Mouse (Mus musculus) E14TG2a.4 (cell line): ENCODE measurements around the gene Reps2.

Experiments used
- H3K27me3 ChIP-seq: 2 replicates; pipeline ENCODE4 v1.6.1; 2014; ENCODE audit warnings: low read length, control low read depth; ENCODE audit not compliant: insufficient read depth
- H3K36me3 ChIP-seq: 2 replicates; pipeline ENCODE4 v1.6.1; 2014; ENCODE audit warnings: low read length, control low read depth; ENCODE audit not compliant: insufficient read depth
- H3K4me1 ChIP-seq: replicated peaks from 2 replicates; pipeline ENCODE4 v1.6.1; 2014; ENCODE audit warnings: low read depth, low read length, control low read depth
- H3K4me3 ChIP-seq: replicated peaks from 2 replicates; pipeline ENCODE4 v1.5.1; 2014; ENCODE audit warnings: mild to moderate bottlenecking, low read length
- H3K9me3 ChIP-seq: 2 replicates; pipeline ENCODE4 v1.6.1; 2014; ENCODE audit warnings: low read length, control low read depth
- CTCF ChIP-seq: conservative IDR thresholded peaks from 2 replicates; pipeline ENCODE4 v1.5.1; 2014; ENCODE audit warnings: low read length
- NANOG ChIP-seq: IDR thresholded peaks from 2 replicates; pipeline ENCODE4 v1.6.1; 2014; ENCODE audit warnings: borderline replicate concordance, low read length, mixed read lengths
- POU5F1 ChIP-seq: IDR thresholded peaks from 2 replicates; pipeline ENCODE4 v1.6.1; 2014; ENCODE audit warnings: low read length, borderline replicate concordance

The Reps2 gene

GRCm38 (mm10) chrX:162407291-162407690, 236.2 kb downstream of the Reps2 start:
- no peaks in the 10 kb centered on the region for H3K36me3 ChIP-seq
- no peaks in the 10 kb centered on the region for H3K9me3 ChIP-seq
- no peak overlapping the region for H3K4me3 ChIP-seq
- no peaks in the 10 kb centered on the region for H3K27me3 ChIP-seq
- 0 out of 2 replicates have a peak, but pooled peaks cover 5% of the 10 kb centered on the region for H3K4me1 ChIP-seq
- TF ChIP-seq NANOG (no peak), CTCF (no peak), POU5F1 (no peak)

GRCm38 (mm10) chrX:162402487-162402886, 241.0 kb downstream of the Reps2 start:
- 0 out of 2 replicates have a peak, but pooled peaks cover 2% of the 10 kb centered on the region for H3K4me1 ChIP-seq
- H3K9me3 ChIP-seq: no peaks in the 10 kb centered on the region
- no peak overlapping the region for H3K4me3 ChIP-seq
- TF ChIP-seq NANOG (no peak), CTCF (no peak), POU5F1 (no peak)
- no peaks in the 10 kb centered on the region for H3K36me3 ChIP-seq
- no peaks in the 10 kb centered on the region for H3K27me3 ChIP-seq

GRCm38 (mm10) chrX:162380730-162381129, 262.7 kb downstream of the Reps2 start:
- Histone ChIP-seq H3K4me3 (no peak overlapping the region), H3K27me3 (no peaks in the 10 kb centered on the region), H3K9me3 (no peaks in the 10 kb centered on the region), H3K4me1 (no peaks in the 10 kb centered on the region), H3K36me3 (no peaks in the 10 kb centered on the region)
- no peak for TF ChIP-seq NANOG
- no peak for TF ChIP-seq POU5F1
- no peak for TF ChIP-seq CTCF

GRCm38 (mm10) chrX:162363206-162363605, 280.2 kb downstream of the Reps2 start:
- Histone ChIP-seq H3K4me3 (no peak overlapping the region), H3K27me3 (no peaks in the 10 kb centered on the region), H3K4me1 (no peaks in the 10 kb centered on the region), H3K36me3 (no peaks in the 10 kb centered on the region), H3K9me3 (no peaks in the 10 kb centered on the region)
- no peak for TF ChIP-seq CTCF
- no peak for TF ChIP-seq POU5F1
- TF ChIP-seq NANOG: no peak
